Mouse (Mus musculus) gastrocnemius, adult 2 months (tissue): ENCODE measurements around the gene Vti1a. TPM values are rescaled to one million over a fixed set of nuclear protein-coding genes. Genes with fewer than 3 reads are reported as not detected.

ENCODE experiments used
- DNase-seq: peaks from one replicate; pipeline ENCODE4 v3.0.0; 2022
- H3K27ac ChIP-seq: fragments of 200-600 bp; 2 replicates; pipeline ENCODE4 v1.8.1; 2022; ENCODE audit warnings: mild to moderate bottlenecking
- H3K4me3 ChIP-seq: fragments of 200-600 bp; 2 replicates; pipeline ENCODE4 v1.8.1; 2022; ENCODE audit warnings: mild to moderate bottlenecking, moderate library complexity
- CTCF ChIP-seq: fragments of 200-600 bp; IDR thresholded peaks from 2 replicates; pipeline ENCODE4 v1.8.1; 2022; ENCODE audit warnings: antibody characterized with exemption, mild to moderate bottlenecking, moderate library complexity
- intact Hi-C: fragments of 180-260 bp; cut with DNase I; formaldehyde crosslinking; loops from one replicate; pipeline ENCODE4 v1.15.1; 2025
- long read RNA-seq, 2 experiments: library from polyadenylated mRNA; stranded (forward); transcript quantifications; one replicate each; pipeline ENCODE4 v2.0.0; 2021
- total RNA-seq, 2 experiments: library from RNA; stranded (reverse); gene quantifications; 2 replicates each; pipeline ENCODE4 v1.2.3; 2021

The Vti1a gene
- total RNA-seq, result 10 to 100 TPM; 18.9 to 20.3 TPM
- long read RNA-seq, experiment 1, full-length matches to known transcripts, result 18 of 41 reads
- long read RNA-seq, experiment 1, partial matches to known transcripts, result 4 of 41 reads
- long read RNA-seq, experiment 1, other reads (novel, unspliced or antisense), result 19 of 41 reads
- long read RNA-seq, experiment 2, transcript Vti1a-201 (8 exons, 3,405 nt), result major isoform, 8 of 24 reads
- long read RNA-seq, experiment 2, partial matches to known transcripts, result 4 of 24 reads
- long read RNA-seq, experiment 2, other reads (novel, unspliced or antisense), result 12 of 24 reads

DNA sequence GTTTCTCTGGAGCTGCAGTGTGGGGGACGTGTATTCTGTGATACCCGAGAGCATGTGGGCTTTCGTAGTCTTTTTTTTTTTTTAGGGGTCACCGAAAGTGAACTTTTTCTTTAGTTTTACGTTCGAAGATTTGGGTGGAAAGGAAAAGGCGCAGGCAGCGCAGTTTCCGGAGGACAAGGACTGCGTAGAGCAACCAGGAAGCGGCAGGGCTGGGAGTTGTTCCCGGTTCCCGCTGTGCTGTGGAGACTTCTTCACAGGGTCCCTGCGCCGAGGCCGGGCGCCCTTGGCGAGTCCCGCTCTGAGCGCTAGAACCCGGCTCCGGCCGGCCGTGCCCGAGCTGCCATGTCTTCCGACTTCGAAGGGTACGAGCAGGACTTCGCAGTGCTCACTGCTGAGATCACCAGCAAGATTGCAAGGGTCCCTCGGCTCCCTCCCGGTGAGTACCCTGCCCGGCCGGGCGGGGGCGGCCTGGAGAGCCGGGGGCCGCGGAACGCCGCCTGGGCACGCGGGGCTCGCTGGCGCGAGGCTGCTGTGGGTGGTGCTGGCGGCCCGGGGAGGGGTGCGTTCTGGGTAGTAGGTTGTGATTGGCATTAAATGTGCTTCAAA, at the start of gene Vti1a:
Gene Vti1a (plus strand): TSS at position 187 of the 606 bp plus-strand sequence.
- intact Hi-C loops, result loop anchor here (10.0 kb wide), 1 partner anchor 241 kb away; no protein-coding TSS in a partner anchor
- DNase-seq, result peak; percentile 91
- peak within 1 kb of the TSS; percentile 94 for H3K27ac ChIP-seq
- peak within 1 kb of the TSS; percentile 94 for H3K4me3 ChIP-seq
- TF ChIP-seq CTCF, result peak; percentile 70

- no peak for TF ChIP-seq CTCF
- intact Hi-C loops, result no loop called here
- H3K4me3 ChIP-seq, result no peak overlapping the region
- no peak for DNase-seq
- no peak overlapping the region for H3K27ac ChIP-seq
Observed at GRCm38 (mm10) chr19:55266786-55267185, 49.3 kb upstream of the Vti1a start.

- no peak overlapping the region for H3K4me3 ChIP-seq
- intact Hi-C loops, result no loop called here
- no peak overlapping the region for H3K27ac ChIP-seq
- DNase-seq, result no peak
- no peak for TF ChIP-seq CTCF
Observed at GRCm38 (mm10) chr19:55268150-55268549, 47.9 kb upstream of the Vti1a start.

DNA sequence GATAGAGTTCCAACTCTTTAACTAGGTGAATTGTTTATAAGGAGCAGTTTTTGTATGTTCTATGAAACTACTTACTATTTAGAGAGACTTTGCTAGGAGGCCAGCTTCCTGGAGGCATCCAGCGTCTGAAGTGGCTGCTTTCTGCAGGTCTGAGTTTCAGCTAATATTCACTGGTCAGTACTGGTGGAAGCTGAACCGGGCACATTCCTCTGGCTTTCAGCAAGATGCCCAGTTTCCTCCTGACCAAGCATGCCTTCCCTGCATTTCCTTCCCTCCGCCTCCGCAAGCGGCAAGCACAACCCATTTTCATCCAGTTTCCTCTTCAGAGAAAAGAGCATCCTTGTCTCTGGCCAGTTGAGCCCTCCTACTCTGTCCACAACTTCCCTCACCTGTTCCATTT, 47.0 kb upstream of the Vti1a start:
- no peak for TF ChIP-seq CTCF
- DNase-seq, result no peak
- H3K27ac ChIP-seq, result no peak overlapping the region
- intact Hi-C loops, result no loop called here
- no peak overlapping the region for H3K4me3 ChIP-seq

DNA sequence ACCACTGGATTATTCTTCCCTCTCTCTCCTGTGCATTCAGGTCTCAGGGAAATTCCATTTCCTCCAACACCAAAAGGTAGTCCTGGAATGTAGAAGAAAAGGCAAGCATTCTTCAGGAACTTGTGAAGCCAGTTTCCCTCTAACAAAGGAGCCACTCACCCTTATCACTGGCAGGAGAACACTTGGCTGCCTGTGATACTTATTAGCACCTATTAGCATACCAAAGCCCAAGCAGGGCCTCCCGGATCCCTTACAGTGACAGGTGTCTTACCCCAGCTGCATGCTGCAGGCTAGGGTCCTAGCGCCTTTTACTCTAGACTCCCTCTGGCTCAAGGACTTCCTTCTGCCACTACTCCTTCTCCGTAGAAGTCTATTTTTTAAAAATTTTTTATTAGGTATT, 44.6 kb upstream of the Vti1a start:
- intact Hi-C loops, result no loop called here
- H3K27ac ChIP-seq, result no peak overlapping the region
- no peak for DNase-seq
- H3K4me3 ChIP-seq, result no peak overlapping the region
- TF ChIP-seq CTCF, result no peak

- DNase-seq, result no peak
- intact Hi-C loops, result no loop called here
- Histone ChIP-seq H3K4me3 (no peak overlapping the region), H3K27ac (no peak overlapping the region)
- TF ChIP-seq CTCF, result no peak
Observed at GRCm38 (mm10) chr19:55273340-55273739, 42.8 kb upstream of the Vti1a start.

GRCm38 (mm10) chr19:55276100-55276499, 40.0 kb upstream of the Vti1a start:
- no peak for DNase-seq
- no peak overlapping the region for H3K4me3 ChIP-seq
- intact Hi-C loops, result no loop called here
- no peak overlapping the region for H3K27ac ChIP-seq
- no peak for TF ChIP-seq CTCF

DNA sequence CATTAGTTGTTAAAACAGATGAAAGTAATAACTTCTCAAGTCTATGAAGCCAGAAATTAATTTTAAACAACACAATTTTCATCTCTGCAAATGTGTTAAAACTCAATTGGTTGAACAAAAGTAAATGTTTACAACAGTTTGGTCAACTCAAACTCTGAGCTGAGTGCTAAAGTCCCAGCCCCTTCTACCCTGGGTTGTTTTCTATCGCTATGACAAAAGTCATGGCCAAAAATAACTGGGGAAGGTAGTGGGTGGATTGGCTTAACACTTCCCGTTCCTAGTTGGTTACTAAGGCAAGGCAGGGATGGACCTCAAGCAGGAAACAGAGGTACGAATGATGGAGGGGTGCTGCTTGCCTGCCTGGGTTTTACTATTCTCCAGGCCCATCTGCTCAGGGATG, 39.3 kb upstream of the Vti1a start:
- Histone ChIP-seq H3K4me3 (no peak overlapping the region), H3K27ac (no peak overlapping the region)
- no peak for DNase-seq
- TF ChIP-seq CTCF, result no peak
- intact Hi-C loops, result no loop called here

- DNase-seq, result no peak
- no peak overlapping the region for H3K27ac ChIP-seq
- intact Hi-C loops, result no loop called here
- TF ChIP-seq CTCF, result no peak
- H3K4me3 ChIP-seq, result no peak overlapping the region
Observed at GRCm38 (mm10) chr19:55284093-55284492, 32.0 kb upstream of the Vti1a start.

DNA sequence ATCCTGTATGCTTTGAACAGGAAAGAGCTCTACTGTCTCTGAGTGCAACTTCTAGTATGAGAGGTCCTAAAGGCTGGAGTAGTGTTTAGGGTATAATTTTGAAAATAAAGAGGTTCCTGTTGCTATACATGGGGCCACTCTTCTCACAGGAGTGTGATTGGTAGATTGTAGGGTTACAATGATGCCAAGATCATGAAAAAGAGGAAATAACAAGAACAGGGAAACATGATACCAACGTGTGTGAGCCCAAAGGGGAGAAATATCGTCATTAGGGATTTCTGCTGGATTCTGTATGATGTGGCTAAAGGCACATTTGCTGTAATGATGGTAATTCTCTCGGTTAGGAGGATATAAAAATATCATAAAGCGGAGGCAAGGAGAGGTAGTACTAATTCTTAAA, 30.1 kb upstream of the Vti1a start:
- intact Hi-C loops, result no loop called here
- DNase-seq, result no peak
- H3K27ac ChIP-seq, result no peak overlapping the region
- TF ChIP-seq CTCF, result no peak
- H3K4me3 ChIP-seq, result no peak overlapping the region

DNA sequence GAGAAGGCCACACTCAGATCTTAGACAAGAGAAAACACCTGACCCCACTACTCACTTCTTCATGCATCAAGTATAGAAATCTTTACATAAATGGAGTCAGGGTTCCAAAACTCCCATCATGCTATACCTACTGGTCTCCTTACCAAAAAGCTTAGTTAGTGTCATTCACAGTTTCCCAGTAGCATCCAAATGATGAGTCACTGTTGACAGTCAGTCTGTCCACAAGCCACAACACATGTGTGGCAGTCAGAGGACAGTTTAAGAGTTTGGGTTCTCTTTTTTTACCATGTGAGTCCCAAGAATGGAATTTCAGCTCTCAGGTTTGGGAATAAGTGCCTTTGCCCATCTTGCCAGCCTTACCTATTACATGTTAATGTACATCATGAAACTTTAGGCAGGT, 27.1 kb upstream of the Vti1a start:
- intact Hi-C loops, result no loop called here
- H3K4me3 ChIP-seq, result no peak overlapping the region
- no peak for DNase-seq
- no peak for TF ChIP-seq CTCF
- no peak overlapping the region for H3K27ac ChIP-seq

- TF ChIP-seq CTCF, result no peak
- no peak overlapping the region for H3K4me3 ChIP-seq
- intact Hi-C loops, result no loop called here
- DNase-seq, result no peak
- H3K27ac ChIP-seq, result no peak overlapping the region
Observed at GRCm38 (mm10) chr19:55290621-55291270, 25.3 kb upstream of the Vti1a start.

GRCm38 (mm10) chr19:55292210-55292850, 23.8 kb upstream of the Vti1a start:
- no peak for DNase-seq

More at GRCm38 (mm10) chr19:55292210-55292850, 23.8 kb upstream of the Vti1a start:
- Histone ChIP-seq H3K27ac (no peak overlapping the region), H3K4me3 (no peak overlapping the region)
- no peak for TF ChIP-seq CTCF
- intact Hi-C loops, result no loop called here
